Mouse (Mus musculus) brain, embryonic 14.5 days (tissue): ENCODE measurements at regions not wholly inside any gene's neighbourhood (a gene's known extent, or its start where the extent isn't known, plus 50 kb on each side); places are given as distances from the start of the nearest gene placed in this dataset.
A peak's percentile ranks its signal among the peaks of the same experiment; 100 is the strongest.

Experiments used
- CTCF ChIP-seq: fragments of 200-500 bp; IDR thresholded peaks from 2 replicates; pipeline ENCODE4 v1.5.1; 2012; ENCODE audit warnings: inconsistent platforms, mild to moderate bottlenecking, moderate library complexity, borderline replicate concordance; ENCODE audit not compliant: insufficient read depth, insufficient read length; ENCODE audit errors: extremely low read depth
- POLR2A ChIP-seq: fragments of 200-500 bp; IDR thresholded peaks from 2 replicates; pipeline ENCODE4 v1.6.1; 2012; ENCODE audit warnings: mild to moderate bottlenecking, inconsistent platforms, borderline replicate concordance; ENCODE audit not compliant: poor library complexity, insufficient read depth, insufficient read length, severe bottlenecking; ENCODE audit errors: extremely low read depth

DNA sequence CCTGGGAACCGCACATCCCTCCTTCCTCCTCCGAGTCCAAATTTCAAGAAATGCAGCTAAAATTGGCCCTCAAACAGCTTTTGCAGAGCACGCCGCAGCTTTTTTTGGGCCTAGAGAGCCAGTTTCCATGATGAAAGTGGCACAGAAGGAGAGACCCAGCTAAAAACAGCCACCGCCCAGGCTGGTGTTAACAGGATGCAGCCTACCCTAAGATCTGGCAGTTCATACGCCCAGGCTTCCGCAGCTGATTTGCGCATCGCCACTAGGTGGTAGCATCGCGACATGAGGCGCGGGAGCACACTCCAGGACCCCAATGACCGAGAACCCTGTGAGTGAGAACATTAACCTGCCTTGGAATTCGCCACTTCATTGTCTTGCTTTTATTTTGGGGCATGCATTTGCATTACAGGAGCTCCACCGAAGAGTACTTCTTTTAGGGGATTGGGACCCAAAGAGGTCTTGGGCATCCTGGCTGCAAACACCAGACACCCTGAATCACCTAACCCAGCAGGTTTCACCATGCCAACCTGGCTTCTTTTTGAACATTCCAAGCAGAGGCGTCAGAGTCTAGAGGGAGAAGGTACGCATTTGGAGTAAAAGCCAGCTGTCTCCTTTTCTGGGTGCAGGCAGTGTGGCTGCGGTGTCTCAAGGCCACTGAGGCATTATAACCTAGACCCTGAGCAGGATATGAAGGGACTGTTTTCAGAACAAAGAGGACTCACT, 179.6 kb downstream of the 1810013L24Rik start:
- TF ChIP-seq CTCF: peak; percentile 99
- TF ChIP-seq POLR2A: no peak
